Mouse (Mus musculus) cerebellum, adult 2 months (tissue): ENCODE measurements around the gene Rbp2.

Experiments used
- CTCF ChIP-seq: fragments of 200-500 bp; IDR thresholded peaks from 2 replicates; pipeline ENCODE4 v1.5.1; 2011; ENCODE audit warnings: low read depth, mild to moderate bottlenecking, control low read depth, low read length, moderate library complexity, borderline replicate concordance; ENCODE audit not compliant: insufficient read depth
- POLR2A ChIP-seq: fragments of 200-500 bp; IDR thresholded peaks from 2 replicates; pipeline ENCODE4 v1.6.1; 2011; ENCODE audit warnings: low read length, control low read depth, borderline replicate concordance; ENCODE audit not compliant: insufficient read depth

DNA sequence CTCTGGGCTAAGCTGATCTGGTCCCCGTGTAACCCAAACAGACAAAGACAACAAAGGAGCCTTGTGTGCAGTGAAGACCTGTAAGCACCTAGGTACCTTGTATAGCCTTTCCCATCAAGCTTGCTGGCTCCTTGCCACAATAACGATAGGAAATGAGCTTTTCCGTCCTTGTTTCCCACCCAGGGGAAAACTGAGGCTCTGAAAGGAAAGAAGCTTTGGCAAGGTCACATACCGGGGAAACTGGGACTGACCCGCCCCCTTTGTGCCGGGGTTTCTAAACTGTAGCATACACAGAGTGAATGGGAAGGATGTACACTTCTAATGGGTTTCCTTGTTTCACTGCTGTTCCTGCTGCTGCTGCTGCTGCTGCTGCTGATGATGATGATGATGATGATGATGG lies 12.1 kb downstream of the Rbp2 start:
- TF ChIP-seq POLR2A (no peak), CTCF (no peak)
